Mouse (Mus musculus) lung, embryonic 14.5 days (tissue): ENCODE measurements around the gene Olfr544. TPM values are rescaled to one million over a fixed set of nuclear protein-coding genes. Genes with fewer than 3 reads are reported as not detected.
A peak's percentile ranks its signal among the peaks of the same experiment; 100 is the strongest.

Experiments used
- ATAC-seq: fragments of 200-750 bp; cut with Nextera tagmentation; 2 replicates; pipeline ENCODE4 v1.8.0; 2017; ENCODE audit warnings: mild to moderate bottlenecking, moderate TSS enrichment, moderate library complexity; ENCODE audit not compliant: insufficient read depth
- DNase-seq: peaks from one replicate; pipeline ENCODE4 v3.0.0-alpha.2; 2015
- H3K27ac ChIP-seq: fragments of 300-500 bp; sonication (generic); 2 replicates; pipeline ENCODE4 v1.5.1; 2014; ENCODE audit warnings: low read depth, mild to moderate bottlenecking, moderate library complexity
- H3K27me3 ChIP-seq: fragments of 300-500 bp; sonication (generic); 2 replicates; pipeline ENCODE4 v1.6.1; 2014; ENCODE audit warnings: low read length, control low read depth; ENCODE audit not compliant: insufficient read depth
- H3K36me3 ChIP-seq: fragments of 300-500 bp; sonication (generic); 2 replicates; pipeline ENCODE4 v1.6.1; 2014; ENCODE audit warnings: control low read depth; ENCODE audit not compliant: insufficient read depth
- H3K4me1 ChIP-seq: fragments of 300-500 bp; sonication (generic); 2 replicates; pipeline ENCODE4 v1.6.1; 2014; ENCODE audit warnings: antibody characterized with exemption, control low read depth; ENCODE audit not compliant: insufficient read depth
- H3K4me2 ChIP-seq: fragments of 300-500 bp; sonication (generic); 2 replicates; pipeline ENCODE4 v1.6.1; 2014; ENCODE audit warnings: mild to moderate bottlenecking
- H3K4me3 ChIP-seq: fragments of 300-500 bp; sonication (generic); 2 replicates; pipeline ENCODE4 v1.5.1; 2014; ENCODE audit warnings: low read depth, low read length
- H3K9ac ChIP-seq: fragments of 300-500 bp; sonication (generic); 2 replicates; pipeline ENCODE4 v1.6.1; 2014
- H3K9me3 ChIP-seq: fragments of 300-500 bp; sonication (generic); 2 replicates; pipeline ENCODE4 v1.6.1; 2016; ENCODE audit warnings: low read depth, low read length, control low read depth
- CTCF ChIP-seq: IDR thresholded peaks from 2 replicates; pipeline ENCODE4 v1.5.1; 2016; ENCODE audit warnings: antibody characterized with exemption, low read depth
- WGBS: fragments of 180-500 bp; shearing (Covaris S2); extraction: QIAGEN DNeasy Blood & Tissue Kit; methylation state at CpG from one replicate; pipeline ENCODE4 v1.1.7; 2014; 5-methylcytosine and 5-hydroxymethylcytosine counted together
- polyA plus RNA-seq: library from polyadenylated mRNA; unstranded; fragments of >200 nt; fragmentation: Nextera tagmentation; extraction: Ambion mirVana; gene quantifications from 2 replicates; pipeline ENCODE4 v1.2.1, GENCODE M21; 2014

The Olfr544 gene
- polyA plus RNA-seq, result 0.11 TPM in 2 replicates

DNA sequence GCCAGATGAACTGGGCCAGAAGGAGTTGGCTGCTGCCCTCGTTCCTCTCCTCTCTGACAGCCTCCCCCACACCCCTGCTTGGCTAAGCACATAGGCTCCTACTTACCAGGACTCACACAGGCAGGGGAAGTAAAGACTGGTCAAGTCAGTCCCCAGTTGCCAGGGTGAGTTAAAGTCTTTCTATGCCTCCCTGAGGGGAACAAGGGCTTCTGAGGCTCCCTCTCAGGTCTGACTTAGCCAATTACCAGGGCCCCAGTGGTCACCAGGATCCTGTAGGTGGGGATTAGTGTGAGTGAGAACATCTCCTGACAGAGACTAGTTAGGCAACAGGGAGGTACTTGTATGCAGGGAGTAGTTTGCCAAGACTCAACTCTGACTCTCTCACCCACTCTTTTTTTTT, at the start of gene Olfr544:
TSS of gene Olfr544 (minus strand) at position 153 of the 400 bp plus-strand sequence.
- Histone ChIP-seq H3K36me3 (no peaks in the 10 kb centered on the region), H3K4me2 (no peak within 1 kb of the TSS), H3K27me3 (no peaks in the 10 kb centered on the region), H3K4me3 (no peak within 1 kb of the TSS), H3K27ac (no peak within 1 kb of the TSS), H3K9ac (no peak within 1 kb of the TSS), H3K9me3 (no peaks in the 10 kb centered on the region), H3K4me1 (no peaks in the 10 kb centered on the region)
- DNase-seq (no peak), ATAC-seq (no peak)
- WGBS, result 50% methylated on average over 1 of the region's 1 CpGs
- no peak for TF ChIP-seq CTCF

GRCm38 (mm10) chr7:102534449-102534848, 46.3 kb upstream of the Olfr544 start, which contains the start of gene Olfr547:
Gene Olfr547, plus strand, starts transcription at chr7:102534749.
- no peaks in the 10 kb centered on the region for H3K4me1 ChIP-seq
- H3K36me3 ChIP-seq, result no peaks in the 10 kb centered on the region
- no peak within 1 kb of the TSS for H3K4me3 ChIP-seq
- no peak for TF ChIP-seq CTCF
- H3K9ac ChIP-seq, result no peak within 1 kb of the TSS
- ATAC-seq, result no peak
- no peak for DNase-seq
- no peaks in the 10 kb centered on the region for H3K9me3 ChIP-seq
- no peak within 1 kb of the TSS for H3K4me2 ChIP-seq
- 81% methylated on average over 1 of the region's 1 CpGs for WGBS
- H3K27me3 ChIP-seq, result no peaks in the 10 kb centered on the region
- no peak within 1 kb of the TSS for H3K27ac ChIP-seq

GRCm38 (mm10) chr7:102529052-102529451, 40.9 kb upstream of the Olfr544 start:
- WGBS, result 78% methylated on average over 1 of the region's 1 CpGs
- H3K27me3 ChIP-seq, result no peaks in the 10 kb centered on the region

DNA sequence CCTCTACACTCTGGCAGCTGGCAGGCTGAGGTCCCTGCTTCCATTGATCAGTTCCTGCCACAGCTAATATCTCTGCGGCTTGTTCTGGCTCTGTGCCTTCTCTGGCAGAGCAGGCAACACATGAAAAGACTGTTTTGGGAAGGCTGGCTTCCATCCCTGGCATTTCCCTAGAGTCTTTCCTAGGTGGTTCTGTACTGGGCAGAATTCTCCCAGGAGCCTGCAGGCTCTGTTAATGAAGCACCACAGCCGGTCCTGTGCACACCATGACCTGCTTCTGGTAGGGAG, 28.9 kb upstream of the Olfr544 start:
- Histone ChIP-seq H3K36me3 (no peaks in the 10 kb centered on the region), H3K9ac (no peak overlapping the region), H3K9me3 (no peaks in the 10 kb centered on the region), H3K4me2 (no peak overlapping the region), H3K4me3 (no peak overlapping the region), H3K27me3 (no peaks in the 10 kb centered on the region; the same call in 1 of the 2 replicates), H3K4me1 (no peaks in the 10 kb centered on the region), H3K27ac (no peak overlapping the region)
- 64% methylated on average over 2 of the region's 2 CpGs for WGBS
- TF ChIP-seq CTCF, result no peak
- ATAC-seq (no peak), DNase-seq (no peak)

More at GRCm38 (mm10) chr7:102529052-102529451, 40.9 kb upstream of the Olfr544 start:
- Histone ChIP-seq H3K27ac (no peak overlapping the region), H3K36me3 (no peaks in the 10 kb centered on the region), H3K4me3 (no peak overlapping the region), H3K4me2 (no peak overlapping the region), H3K9me3 (no peaks in the 10 kb centered on the region), H3K9ac (no peak overlapping the region), H3K4me1 (no peaks in the 10 kb centered on the region)
- ATAC-seq (no peak), DNase-seq (no peak)
- TF ChIP-seq CTCF, result no peak

DNA sequence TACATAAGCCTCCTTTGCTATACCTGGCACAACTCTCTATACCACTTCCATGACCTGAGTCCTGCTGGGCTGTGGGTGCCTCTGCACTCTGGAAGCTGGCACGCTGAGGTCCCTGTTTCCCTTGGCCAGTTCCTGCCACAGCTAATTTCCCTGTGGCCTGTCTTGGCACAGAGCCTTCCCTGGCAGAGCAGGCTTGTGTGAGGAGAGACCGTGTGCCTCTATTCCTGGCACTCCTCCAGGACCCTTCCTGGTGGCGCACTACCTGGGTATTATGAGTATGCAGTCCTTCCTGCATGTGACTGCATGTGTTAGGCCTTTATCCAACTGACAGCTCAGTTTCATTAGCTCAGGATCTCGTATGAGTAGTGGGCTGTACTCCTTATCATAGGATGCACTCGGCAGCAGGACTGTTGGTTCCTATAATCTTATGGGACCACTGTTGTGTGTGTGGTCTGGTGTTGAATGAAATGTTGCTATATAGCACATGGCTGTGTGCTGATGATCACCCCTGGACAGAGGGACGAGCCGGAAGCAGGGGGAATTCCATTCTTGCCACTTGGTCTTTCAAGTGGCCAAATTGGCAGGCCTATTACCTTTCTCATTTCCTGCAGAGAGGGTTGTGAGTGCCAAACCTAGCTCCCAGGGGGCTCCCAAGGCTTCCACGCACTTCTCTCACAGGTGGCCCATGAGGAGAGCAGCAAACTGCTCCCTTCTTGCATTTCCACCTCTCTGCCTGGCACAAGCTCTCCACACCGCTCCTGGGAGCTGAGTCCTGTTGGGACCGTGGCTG, 28.3 kb upstream of the Olfr544 start:
- no peak for TF ChIP-seq CTCF
- H3K27me3 ChIP-seq, result no peaks in the 10 kb centered on the region; the same call in 1 of the 2 replicates
- no peak overlapping the region for H3K27ac ChIP-seq
- H3K4me2 ChIP-seq, result no peak overlapping the region
- DNase-seq (no peak), ATAC-seq (no peak)
- WGBS, result 56% methylated on average over 10 of the region's 10 CpGs
- no peaks in the 10 kb centered on the region for H3K4me1 ChIP-seq
- no peak overlapping the region for H3K4me3 ChIP-seq
- H3K9ac ChIP-seq, result no peak overlapping the region
- H3K9me3 ChIP-seq, result no peaks in the 10 kb centered on the region
- H3K36me3 ChIP-seq, result no peaks in the 10 kb centered on the region

DNA sequence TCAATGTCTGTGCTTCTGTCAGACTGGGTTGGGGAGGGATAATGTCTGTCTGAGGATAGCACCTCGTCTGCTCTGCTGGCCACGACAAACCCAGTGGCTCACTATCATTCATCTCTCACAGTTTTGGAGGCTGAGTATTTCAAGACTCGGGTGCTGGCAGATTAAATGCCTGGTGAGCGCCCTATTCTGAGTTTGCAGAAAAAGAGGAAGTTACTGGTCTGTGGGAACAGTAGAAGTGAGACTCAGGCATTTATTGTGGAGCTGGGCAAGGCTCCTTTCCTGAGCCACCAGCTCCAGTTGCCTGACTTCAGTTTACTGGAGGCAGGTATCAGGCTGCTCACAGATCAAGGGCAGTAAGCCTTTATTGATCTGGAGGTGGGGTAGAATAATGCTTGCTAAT, 26.0 kb upstream of the Olfr544 start:
- no peaks in the 10 kb centered on the region for H3K4me1 ChIP-seq
- H3K27me3 ChIP-seq, result no peaks in the 10 kb centered on the region; the same call in 1 of the 2 replicates
- no peak overlapping the region for H3K4me2 ChIP-seq
- no peak overlapping the region for H3K9ac ChIP-seq
- ATAC-seq, result no peak
- no peak overlapping the region for H3K27ac ChIP-seq
- DNase-seq, result no peak
- no peaks in the 10 kb centered on the region for H3K9me3 ChIP-seq
- H3K4me3 ChIP-seq, result no peak overlapping the region
- no peaks in the 10 kb centered on the region for H3K36me3 ChIP-seq
- WGBS, result 37% methylated on average over 4 of the region's 4 CpGs
- no peak for TF ChIP-seq CTCF

- DNase-seq (peak; percentile 95), ATAC-seq (peak; percentile 96)
- Histone ChIP-seq H3K27me3 (no peaks in the 10 kb centered on the region; the same call in 1 of the 2 replicates), H3K4me1 (no peaks in the 10 kb centered on the region), H3K9ac (peak overlapping the region; percentile 64), H3K9me3 (no peaks in the 10 kb centered on the region), H3K4me2 (peak overlapping the region; percentile 89), H3K27ac (no peak overlapping the region), H3K36me3 (no peaks in the 10 kb centered on the region), H3K4me3 (peak overlapping the region; percentile 42)
- WGBS, result under 1% methylated on average over 54 of the region's 54 CpGs
- peak; percentile 79 for TF ChIP-seq CTCF
These were observed 24.8 kb upstream of the Olfr544 start for GRCm38 (mm10) chr7:102512814-102513435.
